Comparison of ENCODE assay signal across 8 mouse cellular contexts in the genomic region with DNA sequence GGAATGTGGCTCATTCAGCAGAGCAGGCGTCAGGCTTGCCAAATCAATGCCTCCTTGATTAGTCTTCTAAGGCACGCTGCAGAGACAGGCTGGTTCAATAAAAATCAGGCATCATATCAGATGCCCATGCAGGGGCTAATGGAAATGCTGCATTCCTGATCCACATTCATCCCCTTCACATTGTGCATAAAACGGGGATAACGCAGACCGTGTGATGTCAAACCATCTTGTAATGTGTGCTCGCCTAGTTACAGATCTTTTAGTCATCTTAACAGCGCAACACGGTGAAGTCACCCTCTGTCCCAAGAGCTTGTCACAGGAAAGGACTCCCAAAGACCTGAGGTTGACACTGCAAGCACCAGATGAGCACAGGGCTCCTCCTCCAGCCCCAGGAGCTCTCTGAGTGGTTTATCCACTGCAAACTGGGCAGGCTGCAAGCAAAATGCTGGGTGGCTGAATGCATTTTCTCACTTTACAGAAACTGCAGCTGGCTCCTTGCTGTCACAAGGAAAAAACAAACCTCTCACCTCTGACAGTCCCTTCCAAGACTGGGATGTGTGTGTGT. TPM values are rescaled to one million over a fixed set of nuclear protein-coding genes. Genes with fewer than 3 reads are reported as not detected.
A peak's percentile ranks its signal among the peaks of the same experiment; 100 is the strongest.
DNase-seq lines count a peak whose midpoint lies in the region; ATAC-seq lines count a peak whose summit lies in the region.

No protein-coding gene starts in this region.

- no peaks in the 10 kb centered on the region for H3K27me3 ChIP-seq in lung, embryonic 16.5 days (ENCODE audit: control insufficient read depth, insufficient read depth, low read depth, low read length)
- no peaks in the 10 kb centered on the region for H3K27me3 ChIP-seq in hindbrain, embryonic 15.5 days

- DNase-seq in lung, postnatal 4 days, result no peak
- DNase-seq in embryo, embryonic 10.5 days (ENCODE audit: low spot score), result peak; percentile 44
- DNase-seq in thymus, postnatal 4 days, result peak; percentile 35
- DNase-seq in gastrocnemius, postnatal 36 days, result no peak
- DNase-seq in ovary, postnatal 36 days (ENCODE audit: low spot score), result no peak

- no peak for ATAC-seq in lung, embryonic 16.5 days (ENCODE audit: low read depth)
- no peak for ATAC-seq in hindbrain, embryonic 15.5 days (ENCODE audit: low FRiP score, low read depth)
- ATAC-seq in megakaryocyte-erythroid progenitor cell, adult 5-6 weeks (replicated peaks; ENCODE audit: low FRiP score, low TSS enrichment, poor library complexity, severe bottlenecking), result peak; percentile 58

- H3K9me3 ChIP-seq in lung, embryonic 16.5 days (ENCODE audit: control insufficient read depth, low read length), result no peaks in the 10 kb centered on the region
- H3K9me3 ChIP-seq in hindbrain, embryonic 15.5 days, result no peaks in the 10 kb centered on the region

- intact Hi-C loops in gastrocnemius, postnatal 36 days (cut with DNase I), result loop anchor here (10.0 kb wide), 1 partner anchor 325 kb away; no protein-coding TSS in a partner anchor

- H3K4me2 ChIP-seq in lung, embryonic 16.5 days (ENCODE audit: low read depth, low read length), result peak overlapping the region; percentile 27
- H3K4me2 ChIP-seq in hindbrain, embryonic 15.5 days, result peak overlapping the region; percentile 87

- H3K4me1 ChIP-seq in lung, embryonic 16.5 days (replicated peaks; ENCODE audit: control insufficient read depth, insufficient read depth, low read length), result peaks cover 16% of the 10 kb centered on the region
- H3K4me1 ChIP-seq in hindbrain, embryonic 15.5 days (replicated peaks), result peaks cover 26% of the 10 kb centered on the region

- H3K36me3 ChIP-seq in lung, embryonic 16.5 days (ENCODE audit: control insufficient read depth, insufficient read depth, low read length), result no peaks in the 10 kb centered on the region
- no peaks in the 10 kb centered on the region for H3K36me3 ChIP-seq in hindbrain, embryonic 15.5 days

- H3K27ac ChIP-seq in lung, embryonic 16.5 days (ENCODE audit: low read length), result no peak overlapping the region
- no peak overlapping the region for H3K27ac ChIP-seq in hindbrain, embryonic 15.5 days (replicated peaks)

- 28% methylated on average over 8 of the region's 8 CpGs for WGBS in lung, embryonic 16.5 days
- WGBS in hindbrain, embryonic 15.5 days, result 24% methylated on average over 8 of the region's 8 CpGs

- no peak overlapping the region for H3K4me3 ChIP-seq in lung, embryonic 16.5 days (ENCODE audit: low read length)
- peak overlapping the region; percentile 59; the same call in 1 of the 2 replicates for H3K4me3 ChIP-seq in hindbrain, embryonic 15.5 days

- no peak overlapping the region for H3K9ac ChIP-seq in lung, embryonic 16.5 days (ENCODE audit: low read length)
- H3K9ac ChIP-seq in hindbrain, embryonic 15.5 days, result no peak overlapping the region

RNA-seq across cellular contexts. Expression of a gene that starts 1.7 kb away (rescaled TPM):
- 4.5 and 5.2 TPM in 2 replicates for polyA plus RNA-seq in lung, embryonic 16.5 days (2015; fragmentation: Nextera tagmentation; extraction: Ambion mirVana)
- 4.2 and 4.3 TPM in 2 replicates for polyA plus RNA-seq in hindbrain, embryonic 15.5 days (2015; fragmentation: Nextera tagmentation; extraction: Ambion mirVana)
- total RNA-seq in megakaryocyte-erythroid progenitor cell, adult 5-6 weeks (2014; fragmentation: Nextera tagmentation), result 42.7 and 49.2 TPM in 2 replicates
- total RNA-seq in megakaryocyte-erythroid progenitor cell, adult 5-6 weeks (2017), result 91.1 and 135 TPM in 2 replicates
- total RNA-seq in gastrocnemius, postnatal 36 days (2021), result 1 to 10 TPM; 1.3 to 1.6 TPM

Comparison
In these comparisons a context has a peak if more than half of its experiments do, and no peak if none do; other contexts are left out.
1. DNase-seq: peak in embryo, embryonic 10.5 days (single experiment) and thymus, postnatal 4 days (single experiment); none in lung, postnatal 4 days (0 of 2), gastrocnemius, postnatal 36 days (0 of 2) and ovary, postnatal 36 days (single experiment).
2. RNA of a gene that starts 1.7 kb away (total RNA-seq): 42.7 to 135 TPM in megakaryocyte-erythroid progenitor cell, adult 5-6 weeks; 1.3 to 1.6 TPM in gastrocnemius, postnatal 36 days; every median in the first group is over 10 times any median in the second.